Mouse (Mus musculus) ZHBTc4 (cell line): ENCODE data around the gene Ttll1.

Experiments
- DNase-seq: peaks from one replicate; pipeline ENCODE4 v3.0.0-alpha.2; 2011; ENCODE audit warnings: low read depth, low spot score

The Ttll1 gene

GRCm38 (mm10) chr15:83510805-83511405 lies at the start of gene Ttll1:
TSS of gene Ttll1 (minus strand) at chr15:83510893.
- peak; percentile 98 for DNase-seq

GRCm38 (mm10) chr15:83555161-83555974 lies 44.7 kb upstream of the Ttll1 start:
- DNase-seq: peak; percentile 93

GRCm38 (mm10) chr15:83553831-83554230 lies 43.1 kb upstream of the Ttll1 start:
- DNase-seq: peak; percentile 35

- no peak for DNase-seq
Measured at GRCm38 (mm10) chr15:83550137-83550536, 39.4 kb upstream of the Ttll1 start.

DNA sequence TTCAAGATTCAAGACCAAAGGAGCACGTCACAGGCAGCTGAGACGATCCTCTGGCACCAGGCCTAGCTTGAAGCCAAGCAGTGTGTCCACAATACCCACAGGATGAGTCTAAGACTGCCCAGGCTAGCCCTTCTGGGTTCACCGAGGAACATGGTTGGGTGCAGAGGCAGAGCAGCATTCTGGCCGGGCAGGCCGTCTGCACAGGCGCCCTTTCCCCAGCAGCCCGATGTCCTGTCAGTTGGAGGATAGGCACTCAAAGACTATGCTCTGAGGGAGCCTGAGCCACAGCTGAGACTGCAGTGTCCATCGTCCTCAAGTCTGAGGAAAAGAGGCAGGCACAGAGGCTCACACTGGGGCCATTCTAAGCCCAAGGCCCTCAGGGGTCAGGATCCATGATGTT lies 36.5 kb upstream of the Ttll1 start:
- DNase-seq: no peak

GRCm38 (mm10) chr15:83546029-83546428 lies 35.3 kb upstream of the Ttll1 start:
- DNase-seq: no peak

DNA sequence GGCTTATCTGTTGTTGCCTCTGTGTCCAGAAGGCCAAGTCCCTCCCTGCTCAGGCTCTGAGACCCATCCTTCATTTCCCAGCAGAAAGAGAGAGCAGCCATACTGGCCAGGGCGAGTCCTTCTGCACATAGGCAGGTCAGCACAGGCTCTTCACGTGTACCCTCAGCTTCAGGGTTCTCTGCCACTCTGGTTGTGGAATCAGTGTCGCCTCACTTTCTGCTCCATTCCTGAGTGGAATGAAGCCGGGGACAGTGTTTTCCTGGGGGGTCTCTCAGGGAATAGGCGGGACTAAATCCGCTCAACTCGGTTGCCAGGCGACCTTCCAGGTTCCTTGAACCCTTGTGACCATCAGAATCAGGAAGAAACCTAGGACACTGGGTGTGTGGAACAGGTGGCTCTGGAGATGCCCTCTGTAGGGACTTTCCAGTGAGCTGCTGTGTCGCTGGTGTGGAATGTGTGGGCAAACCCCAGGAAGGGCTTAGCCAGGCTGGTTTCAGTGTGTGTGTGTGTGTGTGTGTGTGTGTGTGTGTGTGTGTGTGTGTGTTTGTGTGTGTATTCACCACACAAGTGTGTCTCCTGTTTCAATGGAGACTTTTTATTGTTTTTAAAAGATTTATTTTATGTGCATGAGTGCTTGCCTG lies 31.1 kb upstream of the Ttll1 start:
- DNase-seq: no peak

GRCm38 (mm10) chr15:83539905-83540304 lies 29.2 kb upstream of the Ttll1 start:
- DNase-seq: no peak

DNA sequence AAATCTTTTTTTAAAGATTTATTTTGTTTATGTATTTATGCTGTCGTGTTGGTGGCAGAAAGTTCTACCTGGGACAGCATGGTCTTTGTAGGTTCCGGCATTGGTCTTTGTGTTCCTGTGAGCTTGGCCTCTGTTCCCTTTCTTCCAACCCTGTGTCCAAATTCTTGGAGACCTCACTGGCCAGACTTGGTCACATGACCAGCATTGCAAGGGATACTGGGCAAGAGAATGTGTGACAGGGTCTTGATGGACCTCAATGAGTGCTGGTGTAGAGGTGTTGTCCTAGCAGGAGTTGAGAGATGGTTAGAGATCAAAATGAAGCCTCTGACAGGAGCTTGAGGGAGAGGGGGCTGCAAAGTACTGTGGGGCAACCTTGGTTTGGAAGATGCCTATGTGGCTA lies 28.2 kb upstream of the Ttll1 start:
- no peak for DNase-seq

GRCm38 (mm10) chr15:83535890-83536231 lies 25.2 kb upstream of the Ttll1 start:
- DNase-seq: no peak

DNA sequence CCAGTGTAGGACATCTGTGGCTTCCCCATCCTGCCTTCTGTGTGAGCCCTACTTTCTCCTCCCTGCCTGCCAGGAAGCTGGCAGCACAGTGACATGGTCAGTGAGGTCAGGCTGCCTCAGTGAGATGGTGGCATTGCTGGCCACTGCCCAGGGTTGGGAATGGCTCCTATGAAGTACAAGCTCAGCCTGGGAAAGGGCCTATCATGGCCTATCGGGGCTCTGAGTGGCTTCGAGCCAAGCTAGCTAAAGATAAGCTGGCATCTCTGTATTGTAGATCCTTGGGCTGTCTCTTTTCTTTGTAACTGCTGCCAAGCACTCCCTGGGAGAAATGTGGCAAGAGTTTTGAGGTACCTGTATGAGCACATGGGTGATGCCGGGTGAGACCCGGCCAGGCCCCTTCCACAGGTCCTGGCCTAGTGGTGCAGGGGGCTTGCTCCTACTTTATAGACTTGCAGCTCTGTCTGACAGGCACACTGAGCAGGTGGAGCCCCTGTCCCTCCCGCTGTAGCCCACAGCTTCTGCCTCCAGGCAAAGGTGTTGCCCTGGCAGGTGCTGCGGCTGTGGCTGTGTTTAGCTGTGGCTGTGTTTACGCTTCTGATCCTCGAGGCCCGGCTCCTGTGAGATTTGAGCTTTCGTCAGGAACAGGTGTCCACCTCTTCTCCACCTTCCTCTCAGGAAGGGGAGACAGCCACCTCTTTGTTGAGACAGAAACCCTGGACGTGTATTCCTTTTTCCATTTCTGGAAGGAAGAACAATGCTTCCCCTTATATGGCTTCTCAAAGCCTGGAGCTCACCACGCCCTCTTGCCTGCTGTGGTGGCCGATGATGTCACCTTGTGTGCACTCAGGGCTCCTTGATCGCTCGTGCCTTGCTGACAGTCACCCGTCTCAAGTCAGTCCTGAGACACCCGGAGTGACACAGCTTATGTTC lies 24.5 kb upstream of the Ttll1 start:
- peak; percentile 31 for DNase-seq

GRCm38 (mm10) chr15:83532606-83533005 lies 21.9 kb upstream of the Ttll1 start:
- peak; percentile 72 for DNase-seq

GRCm38 (mm10) chr15:83531961-83532469 lies 21.3 kb upstream of the Ttll1 start:
- DNase-seq: peak; percentile 73

- DNase-seq: no peak
Measured at GRCm38 (mm10) chr15:83530688-83531087, 20.0 kb upstream of the Ttll1 start.

GRCm38 (mm10) chr15:83530233-83530632 lies 19.5 kb upstream of the Ttll1 start:
- no peak for DNase-seq

GRCm38 (mm10) chr15:83529765-83530164 lies 19.1 kb upstream of the Ttll1 start:
- DNase-seq: peak; percentile 33

DNA sequence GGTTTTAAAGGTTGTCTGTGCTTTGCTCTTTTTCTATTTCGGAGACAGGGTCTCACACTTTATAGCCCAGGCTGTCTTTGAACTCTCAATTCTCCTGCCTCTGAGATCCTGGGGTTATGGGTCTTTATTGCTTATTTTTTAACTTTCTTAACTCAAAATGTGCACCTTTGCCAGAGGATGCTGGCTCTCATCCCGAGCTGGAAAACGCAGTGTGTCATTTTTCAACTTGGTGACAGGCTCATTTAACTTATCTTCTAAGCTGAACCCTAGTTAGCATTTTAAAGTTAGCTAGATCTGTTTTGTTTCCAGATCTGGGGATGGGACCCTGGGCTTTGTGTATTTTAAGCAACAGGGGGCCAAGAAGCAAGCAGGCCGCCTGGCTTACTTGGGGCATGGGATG lies 18.2 kb upstream of the Ttll1 start:
- no peak for DNase-seq

DNA sequence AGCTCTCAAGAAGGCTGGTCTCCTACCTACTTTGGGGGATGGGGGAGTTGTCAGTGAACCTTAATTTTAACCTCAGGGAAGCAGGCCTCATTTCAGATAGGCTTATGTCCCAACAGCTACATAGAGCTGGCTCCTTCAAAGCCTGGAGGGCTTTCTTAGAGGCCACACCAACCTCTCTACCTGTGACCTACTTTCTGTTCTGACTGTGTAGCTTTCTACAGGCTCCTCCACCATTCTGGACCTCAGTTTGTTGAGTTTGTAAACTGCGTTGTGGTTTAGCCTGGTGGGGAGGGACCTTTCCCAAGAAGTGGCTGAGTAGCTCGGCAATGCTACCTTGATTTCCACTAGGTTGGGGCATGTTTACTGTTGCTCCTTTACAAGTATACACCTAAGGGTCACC lies 17.1 kb upstream of the Ttll1 start:
- DNase-seq: no peak

DNA sequence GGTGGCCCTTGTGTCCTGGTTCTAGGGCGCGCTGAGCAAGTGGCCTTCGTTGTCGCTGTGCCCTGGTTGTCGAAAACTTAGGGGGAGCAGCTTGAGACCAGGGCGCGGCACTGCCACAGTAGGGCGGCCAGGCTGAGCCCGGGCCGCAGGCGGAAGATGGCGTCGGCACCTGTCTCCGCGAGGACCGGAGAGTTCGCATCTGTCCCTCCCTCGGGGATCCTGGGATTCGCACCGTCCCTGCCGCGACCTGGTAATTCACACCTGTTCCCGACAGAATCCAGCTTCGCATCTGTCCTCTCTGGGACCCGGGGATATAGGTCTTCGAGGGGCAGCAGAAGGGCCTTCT lies 16.4 kb upstream of the Ttll1 start:
- DNase-seq: no peak

DNA sequence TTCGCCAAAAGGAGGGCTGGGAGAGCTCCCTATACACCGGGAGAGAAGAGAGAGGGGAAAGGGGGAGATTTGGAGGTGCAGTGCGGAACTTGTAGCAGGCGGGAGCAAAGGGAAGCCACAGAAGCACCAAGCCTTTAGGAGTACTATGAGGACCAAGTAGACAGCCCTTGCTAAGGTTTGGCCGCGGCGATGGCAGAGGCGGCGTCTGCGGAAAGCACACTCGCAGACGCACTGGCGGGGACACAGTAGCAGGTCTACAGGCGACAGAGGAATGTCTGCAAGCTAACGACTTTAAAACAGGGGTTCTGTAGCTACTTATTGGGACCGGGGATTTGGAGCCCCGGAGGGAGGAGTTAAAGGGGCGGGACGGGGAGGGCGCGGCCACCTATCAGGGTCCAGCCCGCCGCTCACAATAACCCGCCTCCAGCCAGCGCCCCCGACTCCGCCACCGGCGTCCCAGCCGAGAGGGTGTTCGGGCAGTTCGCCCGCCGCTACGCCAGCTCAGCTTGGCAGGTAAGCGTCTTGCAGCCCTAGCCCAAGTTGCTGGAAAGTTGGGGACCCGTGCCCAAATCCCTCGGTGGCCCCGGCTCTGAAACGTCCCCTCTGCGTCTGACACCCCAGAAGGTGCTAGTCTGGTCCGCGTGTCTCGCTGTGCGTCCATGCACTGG lies 15.9 kb upstream of the Ttll1 start, which contains the start of gene Bik:
TSS of gene Bik (plus strand) at position 439 of the 668 bp plus-strand sequence.
- peak; percentile 83 for DNase-seq

DNA sequence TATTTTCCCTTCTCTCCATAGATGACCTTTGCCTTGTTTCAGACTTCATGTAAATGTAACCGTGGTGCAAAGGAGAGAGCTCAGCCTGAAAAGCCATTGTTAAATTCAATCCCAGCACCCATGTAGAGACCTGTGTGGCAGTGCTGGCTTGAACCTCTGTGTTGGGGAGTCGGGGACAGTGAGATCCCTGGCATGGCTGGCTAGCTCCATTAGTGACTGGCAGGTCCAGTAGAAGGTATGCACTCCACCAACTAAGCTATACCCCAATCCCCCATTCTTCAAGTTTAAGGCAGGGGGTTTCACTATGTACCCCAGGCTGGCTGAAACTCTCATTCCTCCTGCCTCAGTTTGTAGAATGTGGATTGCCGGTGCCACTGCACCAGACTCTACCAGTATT lies 13.6 kb upstream of the Ttll1 start:
- DNase-seq: no peak
